Mouse (Mus musculus) limb, embryonic 13.5 days (tissue): Measurements from ENCODE around the gene Rnf128. TPM values are rescaled to one million over a fixed set of nuclear protein-coding genes. Genes with fewer than 3 reads are reported as not detected.

ENCODE experiments used
- ATAC-seq: fragments of 200-750 bp; cut with Nextera tagmentation; 2 replicates; pipeline ENCODE4 v1.8.0; 2017; ENCODE audit warnings: low read depth, moderate number of reproducible peaks, moderate TSS enrichment; ENCODE audit not compliant: low FRiP score
- H3K27ac ChIP-seq: fragments of 300-500 bp; sonication (generic); 2 replicates; pipeline ENCODE4 v1.5.1; 2015; ENCODE audit warnings: inconsistent platforms, mild to moderate bottlenecking, moderate library complexity
- H3K27me3 ChIP-seq: fragments of 300-500 bp; sonication (generic); 2 replicates; pipeline ENCODE4 v1.6.1; 2015; ENCODE audit warnings: mild to moderate bottlenecking, inconsistent platforms
- H3K36me3 ChIP-seq: fragments of 300-500 bp; sonication (generic); 2 replicates; pipeline ENCODE4 v1.6.1; 2015; ENCODE audit warnings: inconsistent platforms, mild to moderate bottlenecking, moderate library complexity
- H3K4me1 ChIP-seq: fragments of 300-500 bp; sonication (generic); 2 replicates; pipeline ENCODE4 v1.6.1; 2015; ENCODE audit warnings: inconsistent platforms
- H3K4me2 ChIP-seq: fragments of 300-500 bp; sonication (generic); replicated peaks from 2 replicates; pipeline ENCODE4 v1.6.1; 2015; ENCODE audit warnings: inconsistent platforms, mild to moderate bottlenecking, moderate library complexity
- H3K4me3 ChIP-seq: fragments of 300-500 bp; sonication (generic); 2 replicates; pipeline ENCODE4 v1.5.1; 2015; ENCODE audit warnings: moderate library complexity, mild to moderate bottlenecking, inconsistent platforms
- H3K9ac ChIP-seq: fragments of 300-500 bp; sonication (generic); 2 replicates; pipeline ENCODE4 v1.6.1; 2015; ENCODE audit warnings: mild to moderate bottlenecking, inconsistent platforms
- H3K9me3 ChIP-seq: fragments of 300-500 bp; sonication (generic); 2 replicates; pipeline ENCODE4 v1.6.1; 2016; ENCODE audit warnings: inconsistent platforms
- WGBS: fragments of 180-500 bp; shearing (Covaris S2); methylation state at CpG from one replicate; pipeline ENCODE4 v1.1.7; 2015; 5-methylcytosine and 5-hydroxymethylcytosine counted together
- polyA plus RNA-seq: library from polyadenylated mRNA; unstranded; fragments of >200 nt; fragmentation: Nextera tagmentation; extraction: Ambion mirVana; gene quantifications from 2 replicates; pipeline ENCODE4 v1.2.1, GENCODE M21; 2015

The Rnf128 gene
- polyA plus RNA-seq, 1 experiment from 2014 or later: 8.0 TPM

DNA sequence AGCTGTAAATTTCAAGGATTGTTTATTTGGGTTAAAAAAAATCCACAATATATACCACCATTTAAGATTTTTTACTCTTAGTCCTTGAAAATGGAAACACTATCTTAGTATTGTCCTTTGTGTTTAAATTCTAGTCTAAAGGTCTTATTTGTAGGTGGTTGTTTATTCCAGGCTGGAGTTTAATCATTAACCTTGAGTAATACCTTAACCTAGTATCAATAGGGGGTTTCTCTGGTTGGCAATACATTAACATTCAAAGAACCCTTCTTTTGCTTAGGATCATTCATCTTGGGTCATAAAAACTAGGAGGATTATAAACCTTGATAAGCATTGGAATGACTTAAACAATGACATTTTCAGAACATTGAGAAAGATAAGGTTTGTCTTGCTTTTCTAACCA is 77.3 kb downstream of the Rnf128 start:
- Histone ChIP-seq H3K9me3 (no peaks in the 10 kb centered on the region), H3K27ac (no peak overlapping the region), H3K4me2 (no peak overlapping the region), H3K9ac (no peak overlapping the region), H3K36me3 (no peaks in the 10 kb centered on the region), H3K27me3 (peaks cover 3% of the 10 kb centered on the region; the same call in 1 of the 2 replicates), H3K4me1 (no peaks in the 10 kb centered on the region), H3K4me3 (no peak overlapping the region)
- no peak for ATAC-seq

DNA sequence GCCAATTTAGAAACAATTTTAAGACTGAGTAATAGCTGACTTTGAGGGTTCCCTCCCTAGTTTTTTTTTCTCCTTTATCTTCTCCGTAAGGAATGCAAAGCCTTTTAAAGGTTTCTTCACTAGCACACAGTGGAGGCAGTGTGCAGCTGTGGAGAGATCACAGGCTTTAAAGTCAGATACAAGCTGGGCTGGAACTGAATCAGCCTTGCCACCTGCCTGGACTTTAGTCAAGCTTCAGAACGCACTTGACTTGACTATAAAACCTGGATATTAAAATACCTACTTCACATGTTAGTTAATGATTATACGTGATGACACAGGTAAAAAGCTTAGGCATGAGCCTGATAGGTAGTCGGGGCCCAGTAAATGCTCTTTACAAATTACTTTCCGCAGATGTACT is 89.1 kb downstream of the Rnf128 start:
- Histone ChIP-seq H3K9ac (no peak overlapping the region), H3K4me2 (no peak overlapping the region), H3K9me3 (no peaks in the 10 kb centered on the region), H3K4me1 (no peaks in the 10 kb centered on the region), H3K27ac (no peak overlapping the region), H3K36me3 (no peaks in the 10 kb centered on the region), H3K4me3 (no peak overlapping the region), H3K27me3 (peaks cover 10% of the 10 kb centered on the region)
- ATAC-seq: no peak
- 69% methylated on average over 5 of the region's 5 CpGs for WGBS

DNA sequence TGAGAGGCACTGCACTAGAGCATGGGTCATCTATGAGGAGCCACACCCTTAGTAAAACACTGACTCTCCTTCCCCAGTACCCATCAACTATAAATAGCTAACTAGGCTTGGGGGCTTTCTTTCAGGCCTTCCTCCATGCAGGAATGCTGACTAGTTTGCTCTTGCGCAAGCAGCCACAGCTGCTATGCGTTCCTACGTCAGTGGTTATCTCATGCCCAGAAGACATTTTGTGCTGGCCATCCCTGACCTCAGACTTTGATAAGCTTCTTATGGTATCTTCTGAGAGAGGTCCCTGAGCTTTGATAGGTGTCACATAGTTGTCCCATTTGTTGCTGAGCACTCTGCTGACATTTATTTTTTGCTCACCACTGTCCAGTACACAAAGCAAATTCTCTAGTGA is 90.2 kb downstream of the Rnf128 start:
- no peak overlapping the region for H3K27ac ChIP-seq
- H3K9me3 ChIP-seq: no peaks in the 10 kb centered on the region
- peaks cover 10% of the 10 kb centered on the region for H3K27me3 ChIP-seq
- no peaks in the 10 kb centered on the region for H3K4me1 ChIP-seq
- ATAC-seq: no peak
- H3K4me2 ChIP-seq: no peak overlapping the region
- H3K4me3 ChIP-seq: no peak overlapping the region
- H3K36me3 ChIP-seq: no peaks in the 10 kb centered on the region
- no peak overlapping the region for H3K9ac ChIP-seq
- 71% methylated on average over 3 of the region's 3 CpGs for WGBS

DNA sequence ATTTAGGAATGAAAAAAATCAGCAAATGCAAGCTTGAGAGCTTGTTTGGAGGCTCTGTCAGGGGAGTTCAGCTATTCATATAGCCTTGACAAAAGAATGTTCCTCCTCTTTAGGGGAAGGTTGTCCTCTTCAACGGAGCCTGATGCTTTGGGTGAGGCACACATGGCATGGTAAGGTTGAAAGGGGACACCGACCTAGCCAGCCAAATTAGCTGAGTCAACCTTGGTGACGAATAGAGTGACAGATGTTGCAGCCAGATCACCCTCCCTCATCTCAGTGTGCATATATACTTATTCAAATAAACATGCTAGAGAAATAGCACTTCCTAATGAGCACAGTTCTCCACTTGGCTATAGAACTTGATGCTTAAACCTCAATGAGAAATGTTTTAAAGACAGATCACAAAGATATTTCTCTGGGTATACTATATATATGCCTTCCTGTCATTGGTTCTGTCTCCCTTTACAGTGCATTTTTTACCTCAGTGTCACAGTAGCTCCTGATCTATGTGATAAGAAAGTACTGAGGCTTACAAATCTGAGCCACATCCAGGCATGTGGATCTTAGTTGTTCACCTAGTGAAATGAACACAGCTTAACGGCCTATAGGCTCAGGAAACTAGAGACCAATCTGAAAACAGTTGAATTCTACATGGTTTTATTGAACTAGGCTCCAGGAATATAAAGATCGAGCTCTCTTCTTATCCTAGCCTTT is 91.4 kb downstream of the Rnf128 start:
- no peaks in the 10 kb centered on the region for H3K9me3 ChIP-seq
- H3K4me3 ChIP-seq: no peak overlapping the region
- peaks cover 10% of the 10 kb centered on the region for H3K27me3 ChIP-seq
- H3K9ac ChIP-seq: no peak overlapping the region
- no peak overlapping the region for H3K27ac ChIP-seq
- ATAC-seq: no peak
- 70% methylated on average over 5 of the region's 5 CpGs for WGBS
- no peak overlapping the region for H3K4me2 ChIP-seq
- H3K4me1 ChIP-seq: no peaks in the 10 kb centered on the region
- no peaks in the 10 kb centered on the region for H3K36me3 ChIP-seq

DNA sequence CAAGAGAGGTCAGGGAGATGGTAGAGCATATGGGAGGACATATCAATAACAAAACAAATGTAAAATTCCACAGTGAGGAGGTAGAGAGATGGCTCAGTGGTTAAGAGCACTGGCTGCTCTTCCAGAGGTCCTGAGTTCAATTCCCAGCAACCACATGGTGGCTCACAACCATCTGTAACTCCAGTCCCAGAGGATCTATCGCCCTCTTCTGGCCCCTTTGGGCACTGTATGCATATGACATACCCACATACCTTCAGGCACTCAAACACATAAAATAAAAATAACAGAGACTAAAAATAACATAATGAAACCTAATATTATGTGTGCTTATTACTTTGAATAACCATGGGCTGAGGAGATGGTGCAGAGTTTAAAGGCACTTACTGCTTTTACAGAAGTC is 99.0 kb downstream of the Rnf128 start:
- no peak overlapping the region for H3K9ac ChIP-seq
- H3K27me3 ChIP-seq: peaks cover 4% of the 10 kb centered on the region; the same call in 1 of the 2 replicates
- no peaks in the 10 kb centered on the region for H3K4me1 ChIP-seq
- no peak overlapping the region for H3K4me3 ChIP-seq
- WGBS: 65% methylated on average over 1 of the region's 1 CpGs
- H3K4me2 ChIP-seq: no peak overlapping the region
- no peak for ATAC-seq
- no peaks in the 10 kb centered on the region for H3K9me3 ChIP-seq
- H3K36me3 ChIP-seq: no peaks in the 10 kb centered on the region
- no peak overlapping the region for H3K27ac ChIP-seq

DNA sequence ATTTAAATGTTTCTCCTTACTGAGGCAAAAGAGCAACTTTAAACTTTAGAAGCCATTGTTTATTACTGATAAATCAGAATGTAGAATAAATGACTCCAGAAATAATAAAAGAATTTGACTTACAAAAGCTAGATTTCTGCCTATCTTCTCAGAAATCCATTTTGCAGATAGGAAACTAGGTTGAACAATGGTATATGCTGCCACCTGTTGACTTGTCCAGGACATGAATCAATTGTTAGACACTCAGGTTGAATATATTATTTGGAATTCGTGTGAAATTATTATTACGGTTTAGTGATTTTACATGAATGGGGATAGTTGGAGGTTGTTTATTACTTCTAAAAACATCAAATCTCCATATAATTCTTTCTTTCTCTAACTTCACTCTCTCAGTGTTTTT is 102.7 kb downstream of the Rnf128 start:
- ATAC-seq: no peak
- Histone ChIP-seq H3K4me3 (no peak overlapping the region), H3K9ac (no peak overlapping the region), H3K36me3 (no peaks in the 10 kb centered on the region), H3K4me2 (no peak overlapping the region), H3K9me3 (no peaks in the 10 kb centered on the region), H3K27ac (no peak overlapping the region), H3K4me1 (no peaks in the 10 kb centered on the region), H3K27me3 (peaks cover 4% of the 10 kb centered on the region; the same call in 1 of the 2 replicates)
- WGBS: 79% methylated on average over 2 of the region's 2 CpGs

DNA sequence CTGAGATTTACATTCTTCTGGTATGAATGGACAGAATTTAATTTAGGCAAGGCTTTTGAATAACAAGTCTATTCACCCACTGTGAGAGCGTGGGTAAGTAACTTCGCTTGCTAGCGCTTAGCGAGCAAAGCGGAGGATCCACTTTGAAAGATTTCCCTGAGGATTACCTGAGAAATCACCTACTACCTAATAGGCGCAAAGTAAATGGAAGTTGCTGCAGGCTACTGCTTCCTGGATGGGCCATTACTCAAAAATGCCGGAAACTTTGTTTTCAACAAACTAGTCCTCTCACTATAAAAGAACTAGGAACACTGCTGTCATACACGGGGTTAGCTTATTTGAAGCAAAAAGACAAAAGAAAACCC is 121.3 kb downstream of the Rnf128 start:
- Histone ChIP-seq H3K27ac (no peak overlapping the region), H3K27me3 (peaks cover 14% of the 10 kb centered on the region), H3K36me3 (no peaks in the 10 kb centered on the region), H3K4me3 (peak overlapping the region; percentile 55), H3K4me1 (no peaks in the 10 kb centered on the region), H3K9me3 (no peaks in the 10 kb centered on the region), H3K4me2 (peak overlapping the region; percentile 63), H3K9ac (peak overlapping the region; percentile 35; the same call in 1 of the 2 replicates)
- ATAC-seq: peak; percentile 71
- WGBS: 17% methylated on average over 8 of the region's 8 CpGs

DNA sequence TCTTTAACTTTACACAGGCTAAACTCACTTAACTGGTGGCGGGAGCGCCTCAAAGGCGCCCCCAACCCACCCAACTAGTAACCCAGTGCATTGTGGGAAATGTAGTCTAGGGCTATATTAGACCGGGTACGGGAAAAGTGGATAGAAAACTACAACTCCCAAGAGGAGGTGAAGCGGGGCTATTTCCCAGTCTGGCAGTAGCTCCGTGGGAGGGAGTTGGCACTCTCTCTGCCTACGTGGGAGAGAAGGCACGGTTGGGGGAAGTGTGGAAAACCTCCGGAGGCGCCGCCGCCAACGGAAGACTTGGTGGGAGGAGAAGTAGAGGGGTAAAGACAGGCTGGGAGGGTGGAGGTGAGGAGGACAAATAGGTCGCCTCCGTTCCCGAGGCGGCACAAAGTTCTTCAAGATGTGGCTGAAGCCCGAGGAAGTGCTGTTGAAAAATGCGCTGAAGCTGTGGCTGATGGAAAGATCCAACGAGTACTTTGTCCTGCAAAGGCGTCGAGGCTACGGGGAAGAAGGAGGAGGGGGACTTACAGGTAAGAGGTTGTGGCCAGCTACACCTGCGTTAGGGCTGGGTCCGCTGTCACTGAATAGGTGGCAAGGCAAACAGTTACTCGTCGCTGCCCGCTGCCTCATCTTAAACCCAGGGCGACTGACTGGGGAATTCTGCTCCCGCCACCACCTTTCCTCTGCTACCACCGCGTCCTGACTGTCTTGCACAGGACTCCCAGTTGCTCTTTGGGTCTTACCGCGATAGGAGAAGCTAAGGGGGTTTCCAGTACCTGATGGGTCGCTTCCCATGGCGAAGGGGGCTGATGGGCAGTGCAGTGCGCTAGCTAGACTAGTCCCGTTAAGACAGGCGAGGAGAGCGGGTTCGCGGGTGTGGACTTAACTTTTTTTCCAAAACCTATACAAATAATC is 121.9 kb downstream of the Rnf128 start, which contains the start of gene Tbc1d8b:
Gene Tbc1d8b, plus strand, starts transcription at position 222 of the 921 bp plus-strand sequence.
- Histone ChIP-seq H3K4me3 (peak within 1 kb of the TSS; percentile 55), H3K36me3 (no peaks in the 10 kb centered on the region), H3K4me1 (no peaks in the 10 kb centered on the region), H3K27ac (no peak within 1 kb of the TSS), H3K9me3 (no peaks in the 10 kb centered on the region), H3K4me2 (peak within 1 kb of the TSS; percentile 63), H3K9ac (peak within 1 kb of the TSS; percentile 66), H3K27me3 (peaks cover 14% of the 10 kb centered on the region)
- peak; percentile 99 for ATAC-seq
- WGBS: 14% methylated on average over 43 of the region's 43 CpGs

DNA sequence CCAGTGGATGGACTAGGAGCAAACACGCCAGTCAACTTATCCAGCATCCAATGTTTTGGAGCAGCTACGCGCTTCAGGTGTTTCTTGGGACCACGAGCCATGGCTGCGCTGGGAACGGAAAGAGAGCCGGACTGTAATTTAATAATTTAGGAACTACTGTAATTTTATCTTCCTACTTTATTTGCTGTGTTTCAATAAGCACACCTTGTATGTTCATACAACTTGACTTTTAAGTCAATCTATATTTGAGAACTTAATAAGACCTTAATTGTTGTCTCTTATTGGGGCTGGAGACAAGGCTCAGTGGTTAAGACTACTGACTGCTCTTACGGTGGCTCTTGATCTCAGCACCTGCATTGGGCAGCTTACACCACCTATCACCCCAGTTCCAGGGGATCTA is 151.3 kb downstream of the Rnf128 start, which contains the start of gene Gm15013:
Gene Gm15013, minus strand, starts transcription at position 101 of the 400 bp plus-strand sequence.
- ATAC-seq: no peak
- H3K9me3 ChIP-seq: no peaks in the 10 kb centered on the region
- H3K27ac ChIP-seq: no peak within 1 kb of the TSS
- WGBS: 95% methylated on average over 8 of the region's 8 CpGs
- H3K4me1 ChIP-seq: no peaks in the 10 kb centered on the region
- no peaks in the 10 kb centered on the region for H3K27me3 ChIP-seq
- no peaks in the 10 kb centered on the region for H3K36me3 ChIP-seq
- no peak within 1 kb of the TSS for H3K9ac ChIP-seq
- H3K4me2 ChIP-seq: no peak within 1 kb of the TSS
- H3K4me3 ChIP-seq: no peak within 1 kb of the TSS

DNA sequence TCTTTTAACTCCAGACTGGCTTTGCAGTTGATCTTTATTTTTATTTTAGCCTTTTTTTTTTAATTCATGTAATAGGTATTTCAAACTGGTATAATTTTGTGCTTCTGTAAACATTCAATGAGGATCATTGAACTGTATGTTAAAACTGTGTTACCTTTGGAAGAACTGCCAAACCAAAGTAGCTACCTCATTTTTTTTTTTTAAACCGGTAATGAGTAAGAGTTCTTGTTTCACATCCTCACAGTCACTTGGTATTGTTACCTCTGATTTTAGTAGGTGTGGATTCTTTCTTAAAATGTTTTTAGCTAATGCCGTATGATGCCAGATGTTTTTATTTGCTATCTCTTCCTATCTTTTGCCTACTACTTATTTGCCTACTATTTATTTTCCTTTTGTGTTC is 159.2 kb downstream of the Rnf128 start:
- Histone ChIP-seq H3K9ac (no peak overlapping the region), H3K4me3 (no peak overlapping the region), H3K36me3 (no peaks in the 10 kb centered on the region), H3K27me3 (no peaks in the 10 kb centered on the region; the same call in 1 of the 2 replicates), H3K9me3 (no peaks in the 10 kb centered on the region), H3K4me1 (no peaks in the 10 kb centered on the region), H3K27ac (no peak overlapping the region), H3K4me2 (no peak overlapping the region)
- WGBS: 90% methylated on average over 2 of the region's 2 CpGs
- no peak for ATAC-seq
